In genomic region chr2:4993584-4993983, GRCm38 (mm10) we compare ENCODE assay signal across 23 mouse cellular contexts. TPM values are rescaled to one million over a fixed set of nuclear protein-coding genes. Genes with fewer than 3 reads are reported as not detected.
DNase-seq lines count a peak whose midpoint lies in the region; ATAC-seq and TF ChIP-seq lines count a peak whose summit lies in the region.
"Had no signal": no experiment of that assay in that cellular context is flagged by ENCODE, and none has a peak within 500 bp of the region (broad histone marks: within the 10 kb centered on the region; RNA-seq: fewer than 3 reads in every experiment).

No protein-coding gene starts in this region.

- no peak overlapping the region for H3K4me3 ChIP-seq in cerebellum, adult 2 months (replicated peaks; ENCODE audit: insufficient read depth, low read depth, low read length)
- no peak overlapping the region for H3K4me3 ChIP-seq in kidney, embryonic 15.5 days (replicated peaks)
- H3K4me3 ChIP-seq: embryonic facial prominence, embryonic 15.5 days; heart, embryonic 13.5 days; limb, embryonic 12.5 days; liver, embryonic 15.5 days; neural tube, embryonic 13.5 days had no signal

- H3K36me3 ChIP-seq in kidney, embryonic 15.5 days: peaks cover 79% of the 10 kb centered on the region

- no peaks in the 10 kb centered on the region for H3K27me3 ChIP-seq in cerebellum, adult 2 months (ENCODE audit: control insufficient read depth, insufficient read depth, low read length)
- no peaks in the 10 kb centered on the region for H3K27me3 ChIP-seq in kidney, embryonic 15.5 days
- H3K27me3 ChIP-seq: embryonic facial prominence, embryonic 15.5 days; heart, embryonic 13.5 days; limb, embryonic 12.5 days; liver, embryonic 15.5 days; neural tube, embryonic 13.5 days had no signal

- WGBS in cerebellum, adult 2 months: 44% methylated on average over 11 of the region's 11 CpGs
- 89% methylated on average over 11 of the region's 11 CpGs for WGBS in kidney, embryonic 15.5 days

- no peak overlapping the region for H3K4me2 ChIP-seq in kidney, embryonic 15.5 days
- H3K4me2 ChIP-seq: embryonic facial prominence, embryonic 15.5 days; heart, embryonic 13.5 days; limb, embryonic 12.5 days; liver, embryonic 15.5 days; neural tube, embryonic 13.5 days had no signal

- H3K9ac ChIP-seq in kidney, embryonic 15.5 days: no peak overlapping the region
- H3K9ac ChIP-seq: embryonic facial prominence, embryonic 15.5 days; heart, embryonic 13.5 days; limb, embryonic 12.5 days; liver, embryonic 15.5 days; neural tube, embryonic 13.5 days had no signal

- H3K9me3 ChIP-seq in kidney, embryonic 15.5 days (replicated peaks): no peaks in the 10 kb centered on the region
- H3K9me3 ChIP-seq: embryonic facial prominence, embryonic 15.5 days; heart, embryonic 13.5 days; limb, embryonic 12.5 days; liver, embryonic 15.5 days; neural tube, embryonic 13.5 days had no signal

- H3K4me1 ChIP-seq in cerebellum, adult 2 months (ENCODE audit: control insufficient read depth, insufficient read depth, low read length): no peaks in the 10 kb centered on the region
- H3K4me1 ChIP-seq in kidney, embryonic 15.5 days: no peaks in the 10 kb centered on the region
- H3K4me1 ChIP-seq: embryonic facial prominence, embryonic 15.5 days; heart, embryonic 13.5 days; limb, embryonic 12.5 days; liver, embryonic 15.5 days; neural tube, embryonic 13.5 days had no signal

- no peak for ATAC-seq in kidney, embryonic 15.5 days (replicated peaks; ENCODE audit: low FRiP score)
- ATAC-seq: hindbrain, embryonic 16.5 days; intestine, postnatal 0 days; lung, postnatal 0 days had no signal

- H3K27ac ChIP-seq in cerebellum, adult 2 months (ENCODE audit: insufficient read depth, low read length): no peak overlapping the region
- no peak overlapping the region for H3K27ac ChIP-seq in kidney, embryonic 15.5 days
- H3K27ac ChIP-seq: embryonic facial prominence, embryonic 15.5 days; heart, embryonic 13.5 days; limb, embryonic 12.5 days; liver, embryonic 15.5 days; neural tube, embryonic 13.5 days had no signal

- TF ChIP-seq POLR2A in cerebellum, adult 2 months (IDR thresholded peaks at IDR 0.05; ENCODE audit: borderline replicate concordance, insufficient read depth, low read length): no peak

- TF ChIP-seq CTCF in cerebellum, adult 2 months (IDR thresholded peaks at IDR 0.05; ENCODE audit: borderline replicate concordance, insufficient read depth, low read depth, low read length): no peak

- DNase-seq in brain, adult 2 months (ENCODE audit: low read depth, low spot score): peak; percentile 65
- peak; percentile 28 to 76 for DNase-seq in frontal cortex, adult 2 months (ENCODE audit: extremely low spot score in 1 of 2, low spot score in 1 of 2)
- peak; percentile 28 to 44 for DNase-seq in layer of hippocampus, postnatal 10 days (ENCODE audit: low spot score in 2 of 2)
- peak; percentile 66 for DNase-seq in right cerebral cortex, adult 18-20 months
- no peak for DNase-seq in cerebellum, adult 2 months
- DNase-seq in cerebellum, adult 11 months: no peak
- DNase-seq in kidney, adult 8-10 months: no peak
- DNase-seq: adrenal gland, postnatal 36 days; embryo, embryonic 11 days; heart, postnatal 36 days; kidney, postnatal 14 days; thymus, postnatal 14 days had no signal

RNA-seq across cellular contexts. Expression of gene Ucma, which starts 17.7 kb away (rescaled TPM):
- 1.5 and 2.0 TPM in 2 replicates for polyA plus RNA-seq in frontal cortex, adult 2 months (2012; rRNA removed)
- 1 to 10 TPM; 2.1 to 3.0 TPM for total RNA-seq in layer of hippocampus, postnatal 10 days (2021)
- 14.4 and 18.2 TPM in 2 replicates for polyA plus RNA-seq in cerebellum, adult 2 months (2012; rRNA removed)
- polyA plus RNA-seq in kidney, embryonic 15.5 days (2015; fragmentation: Nextera tagmentation; extraction: Ambion mirVana): not detected in 2 replicates
- total RNA-seq: adrenal gland, postnatal 36 days; heart, postnatal 36 days; megakaryocyte progenitor cell, adult 5-6 weeks had no signal
- polyA plus RNA-seq: heart, embryonic 13.5 days; intestine, postnatal 0 days; limb, embryonic 12.5 days; lung, postnatal 0 days; neural tube, embryonic 13.5 days; stomach, embryonic 14.5 days had no signal

RNA-seq across cellular contexts. Expression of gene Mcm10, which starts 19.0 kb away (rescaled TPM):
- polyA plus RNA-seq in frontal cortex, adult 2 months (2012; rRNA removed): 2.1 and 2.2 TPM in 2 replicates
- total RNA-seq in layer of hippocampus, postnatal 10 days (2021): 1 to 10 TPM; 2.1 to 3.2 TPM
- polyA plus RNA-seq in cerebellum, adult 2 months (2012; rRNA removed): 1.4 and 2.0 TPM in 2 replicates
- polyA plus RNA-seq in kidney, embryonic 15.5 days (2015; fragmentation: Nextera tagmentation; extraction: Ambion mirVana): 35.1 TPM in 2 replicates

Comparison
In these comparisons a context has a peak if more than half of its experiments do, and no peak if none do; other contexts are left out.
1. DNase-seq: peak in brain, adult 2 months (single experiment), frontal cortex, adult 2 months (2 of 2), layer of hippocampus, postnatal 10 days (2 of 2) and right cerebral cortex, adult 18-20 months (single experiment); none in cerebellum, adult 2 months (0 of 2), cerebellum, adult 11 months (single experiment) and kidney, adult 8-10 months (0 of 2).
2. RNA of gene Mcm10, which starts 19.0 kb away (polyA plus RNA-seq): 35.1 TPM in kidney, embryonic 15.5 days; 2.1 to 2.2 TPM in frontal cortex, adult 2 months and 1.4 to 2.0 TPM in cerebellum, adult 2 months; every median in the first group is over 10 times any median in the second.